Mouse (Mus musculus): Measurements from ENCODE around the gene Bicc1.

DNA sequence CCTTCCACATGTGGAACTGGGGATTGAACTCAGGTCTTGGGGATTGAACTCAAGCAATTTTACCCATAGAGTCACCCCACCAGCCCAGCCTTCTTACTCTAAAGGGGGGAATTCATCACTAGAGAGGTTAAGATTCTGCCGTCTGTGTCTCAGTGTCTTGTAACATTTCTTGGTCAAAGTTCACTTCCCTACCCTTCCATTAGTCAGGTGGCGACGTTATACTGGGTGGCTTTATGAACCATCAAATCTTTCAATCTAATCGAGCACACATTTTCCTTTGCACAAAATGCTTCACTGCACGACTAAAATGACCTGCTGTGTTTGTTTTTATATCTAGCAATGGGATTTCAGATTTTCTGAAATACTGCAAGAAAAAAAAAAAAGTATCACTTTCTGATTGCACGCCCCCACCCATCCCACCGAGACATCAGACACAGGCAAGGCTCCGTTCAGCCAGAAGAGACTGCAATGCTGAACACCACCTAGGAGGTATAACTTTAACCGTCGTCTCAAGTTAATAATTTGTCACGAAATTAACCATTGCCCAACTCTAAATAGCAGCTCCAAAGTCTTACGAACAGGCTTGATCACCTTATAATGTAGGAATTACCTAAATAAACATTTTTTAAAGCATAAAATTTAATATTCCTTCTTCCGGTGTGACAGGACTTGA, 32.1 kb downstream of the Bicc1 start:
- TF ChIP-seq CTCF (IDR thresholded peaks at IDR 0.05) = no peak
- no peak for TF ChIP-seq EP300 (IDR thresholded peaks at IDR 0.05; ENCODE audit: insufficient read depth, low read depth, low read length)

Data from heart, adult 2 months (tissue).